In the genomic region with DNA sequence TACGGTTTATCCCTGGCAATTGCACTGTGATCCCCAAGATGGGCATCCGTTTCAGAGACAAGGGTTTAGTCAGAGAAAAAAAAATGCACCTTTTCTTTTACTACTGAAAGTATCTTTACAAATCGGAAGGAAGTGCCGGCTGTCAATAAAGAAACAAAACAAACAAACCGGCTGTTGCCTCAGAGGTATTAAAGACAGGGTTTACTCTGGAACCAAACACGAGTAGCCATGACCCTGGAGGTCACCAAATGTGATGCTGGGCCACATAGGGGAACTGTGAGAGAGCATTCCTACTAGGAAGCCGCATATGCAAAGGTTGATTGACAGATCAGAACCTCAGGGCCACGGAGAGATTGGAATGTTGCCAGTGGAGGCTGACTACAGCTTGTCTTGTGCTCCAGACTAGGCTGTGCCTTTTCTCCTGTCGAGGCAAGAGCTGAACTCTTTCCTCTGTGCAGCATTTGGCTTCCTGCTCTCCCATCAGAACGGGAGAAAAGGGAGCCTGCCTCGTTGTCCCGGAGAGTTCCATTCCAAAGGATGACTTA, we compare ENCODE assay signal across 21 mouse cellular contexts.
A peak's percentile ranks its signal among the peaks of the same experiment; 100 is the strongest.
DNase-seq lines count a peak whose midpoint lies in the region; ATAC-seq and TF ChIP-seq lines count a peak whose summit lies in the region.
"Had no signal": no experiment of that assay in that cellular context is flagged by ENCODE, and none has a peak within 500 bp of the region (broad histone marks: within the 10 kb centered on the region; RNA-seq: fewer than 3 reads in every experiment).

No protein-coding gene starts in this region.

- no peak overlapping the region for H3K4me3 ChIP-seq in hindbrain, postnatal 0 days (ENCODE audit: low read length)
- H3K4me3 ChIP-seq in hindbrain, embryonic 14.5 days (replicated peaks; ENCODE audit: low read length) = no peak overlapping the region
- H3K4me3 ChIP-seq in embryonic facial prominence, embryonic 10.5 days = no peak overlapping the region
- H3K4me3 ChIP-seq: forebrain, embryonic 12.5 days; heart, embryonic 13.5 days; limb, embryonic 13.5 days; midbrain, embryonic 10.5 days; neural tube, embryonic 13.5 days had no signal

- no peak overlapping the region for H3K27ac ChIP-seq in hindbrain, postnatal 0 days
- H3K27ac ChIP-seq in hindbrain, embryonic 14.5 days = no peak overlapping the region
- H3K27ac ChIP-seq in embryonic facial prominence, embryonic 10.5 days (replicated peaks) = no peak overlapping the region
- H3K27ac ChIP-seq: forebrain, embryonic 12.5 days; heart, embryonic 13.5 days; kidney, postnatal 0 days; limb, embryonic 13.5 days; midbrain, embryonic 10.5 days; neural tube, embryonic 13.5 days had no signal

- peak; percentile 32 for DNase-seq in hindbrain, postnatal 0 days (ENCODE audit: low spot score)
- DNase-seq in hindbrain, embryonic 14.5 days (ENCODE audit: low spot score) = no peak
- DNase-seq in 416B (ENCODE audit: low read depth) (peak; percentile 43), R1 (ENCODE audit: low read depth, low spot score) (peak; percentile 51)
- peak; percentile 27 for DNase-seq in embryonic facial prominence, embryonic 10.5 days (ENCODE audit: low spot score)
- DNase-seq in lung, postnatal 4 days = no peak
- no peak for DNase-seq in cerebellum, postnatal 4 days (ENCODE audit: low spot score in 2 of 2)
- DNase-seq: adrenal gland, postnatal 10 days; cerebellum, adult 11 months; heart, postnatal 36 days; kidney, adult 11 months; lung, adult 18-20 months; lung, postnatal 36 days; thymus, adult 18-20 months had no signal

- no peaks in the 10 kb centered on the region for H3K27me3 ChIP-seq in hindbrain, postnatal 0 days (ENCODE audit: insufficient read depth, low read length)
- no peaks in the 10 kb centered on the region for H3K27me3 ChIP-seq in hindbrain, embryonic 14.5 days (ENCODE audit: control insufficient read depth, insufficient read depth, low read length)
- no peaks in the 10 kb centered on the region for H3K27me3 ChIP-seq in embryonic facial prominence, embryonic 10.5 days (replicated peaks; ENCODE audit: low read depth, poor library complexity, severe bottlenecking)
- H3K27me3 ChIP-seq: forebrain, embryonic 12.5 days; heart, embryonic 13.5 days; limb, embryonic 13.5 days; neural tube, embryonic 13.5 days had no signal

- no peak overlapping the region for H3K9ac ChIP-seq in hindbrain, postnatal 0 days (replicated peaks; ENCODE audit: low read length)
- H3K9ac ChIP-seq in hindbrain, embryonic 14.5 days = no peak overlapping the region
- H3K9ac ChIP-seq: forebrain, embryonic 12.5 days; heart, embryonic 13.5 days; limb, embryonic 13.5 days; neural tube, embryonic 13.5 days had no signal

- no peaks in the 10 kb centered on the region for H3K9me3 ChIP-seq in hindbrain, postnatal 0 days (ENCODE audit: low read length)
- no peaks in the 10 kb centered on the region for H3K9me3 ChIP-seq in hindbrain, embryonic 14.5 days (ENCODE audit: control insufficient read depth, low read length)
- no peaks in the 10 kb centered on the region; the same call in 1 of the 2 replicates for H3K9me3 ChIP-seq in embryonic facial prominence, embryonic 10.5 days
- H3K9me3 ChIP-seq: forebrain, embryonic 12.5 days; neural tube, embryonic 13.5 days had no signal

- no peaks in the 10 kb centered on the region for H3K4me1 ChIP-seq in hindbrain, postnatal 0 days (ENCODE audit: insufficient read depth, low read length)
- 0 out of 2 replicates have a peak, but pooled peaks cover 6% of the 10 kb centered on the region for H3K4me1 ChIP-seq in hindbrain, embryonic 14.5 days (replicated peaks; ENCODE audit: control insufficient read depth, insufficient read depth, low read length)
- H3K4me1 ChIP-seq in embryonic facial prominence, embryonic 10.5 days = 0 out of 2 replicates have a peak, but pooled peaks cover 4% of the 10 kb centered on the region
- H3K4me1 ChIP-seq: forebrain, embryonic 12.5 days; heart, embryonic 13.5 days; limb, embryonic 13.5 days; midbrain, embryonic 10.5 days; neural tube, embryonic 13.5 days had no signal

- no peak for ATAC-seq in hindbrain, postnatal 0 days
- ATAC-seq in hindbrain, embryonic 14.5 days (ENCODE audit: low FRiP score) = no peak
- ATAC-seq: activated CD4-positive, CD25-positive, alpha-beta regulatory T cell, adult 4 months had no signal

- 47% methylated on average over 12 of the region's 12 CpGs for WGBS in hindbrain, postnatal 0 days
- WGBS in hindbrain, embryonic 14.5 days = 58% methylated on average over 12 of the region's 12 CpGs
- 46% methylated on average over 12 of the region's 12 CpGs for WGBS in embryonic facial prominence, embryonic 10.5 days

- H3K4me2 ChIP-seq in hindbrain, postnatal 0 days (ENCODE audit: low read depth, low read length) = no peak overlapping the region
- H3K4me2 ChIP-seq in hindbrain, embryonic 14.5 days (replicated peaks) = no peak overlapping the region
- H3K4me2 ChIP-seq: forebrain, embryonic 12.5 days; heart, embryonic 13.5 days; limb, embryonic 13.5 days; neural tube, embryonic 13.5 days had no signal

- no peak for TF ChIP-seq CTCF in hindbrain, postnatal 0 days (IDR thresholded peaks at IDR 0.05; ENCODE audit: low read depth)

- no peaks in the 10 kb centered on the region for H3K36me3 ChIP-seq in hindbrain, postnatal 0 days (ENCODE audit: insufficient read depth, low read length)
- no peaks in the 10 kb centered on the region for H3K36me3 ChIP-seq in hindbrain, embryonic 14.5 days (replicated peaks; ENCODE audit: control insufficient read depth, insufficient read depth)
- no peaks in the 10 kb centered on the region for H3K36me3 ChIP-seq in embryonic facial prominence, embryonic 10.5 days (replicated peaks)
- H3K36me3 ChIP-seq: forebrain, embryonic 12.5 days; heart, embryonic 13.5 days; limb, embryonic 13.5 days; midbrain, embryonic 10.5 days; neural tube, embryonic 13.5 days had no signal

Comparison
In these comparisons a context has a peak if more than half of its experiments do, and no peak if none do; other contexts are left out.
1. DNase-seq: peak in hindbrain, postnatal 0 days (single experiment), 416B (single experiment), R1 (single experiment) and embryonic facial prominence, embryonic 10.5 days (single experiment); none in hindbrain, embryonic 14.5 days (single experiment), lung, postnatal 4 days (0 of 2) and cerebellum, postnatal 4 days (0 of 2).